Mouse (Mus musculus): ENCODE data around the gene Tubb4a.
"Not testable (repeated sequence)": the region's sequence is repeated elsewhere in the genome, so short reads cannot be mapped to it uniquely, and the experiment has no call there.

Gene Tubb4a

DNA sequence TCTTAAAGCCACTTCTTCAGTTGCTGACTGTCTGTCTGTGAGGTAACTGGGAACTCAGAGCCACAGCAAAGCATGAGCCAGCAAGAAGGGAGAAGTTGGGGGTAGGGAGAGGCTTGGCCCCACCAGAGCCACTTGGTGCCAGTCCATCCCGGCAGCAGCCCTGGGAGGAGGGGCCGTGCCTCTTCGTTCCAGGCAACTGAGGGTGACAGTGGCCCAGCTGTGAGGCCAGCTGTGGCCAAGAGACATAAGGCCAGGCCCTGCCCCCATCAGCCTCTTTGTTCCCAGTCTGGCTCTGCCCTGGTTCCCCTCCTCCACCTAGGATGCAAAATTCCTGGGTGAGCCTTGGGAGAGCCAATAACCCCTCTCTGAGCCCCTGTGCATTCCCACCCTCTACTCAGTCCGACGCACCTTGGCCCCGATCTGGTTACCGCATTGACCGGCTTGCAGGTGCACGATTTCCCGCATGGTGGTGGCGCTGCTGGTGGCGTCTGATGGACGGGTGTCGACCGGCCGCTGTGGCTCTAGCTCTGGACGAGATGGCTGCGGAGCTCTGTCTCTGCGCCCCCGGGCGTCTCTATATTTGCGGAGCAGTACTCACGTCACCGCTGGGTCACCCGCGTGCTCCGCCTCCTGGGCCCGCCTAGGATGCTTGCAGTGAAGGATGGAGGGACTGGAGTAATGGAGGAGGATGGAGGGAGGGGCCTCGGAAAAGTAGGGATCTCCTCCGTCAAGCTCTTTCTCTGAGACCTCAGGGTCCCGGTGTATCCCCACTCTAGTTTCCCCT is at the start of gene Tubb4a:
Tubb4a (minus strand) TSS at position 734 of the 784 bp plus-strand sequence.
- peak; percentile 7 to 18 for DNase-seq

DNA sequence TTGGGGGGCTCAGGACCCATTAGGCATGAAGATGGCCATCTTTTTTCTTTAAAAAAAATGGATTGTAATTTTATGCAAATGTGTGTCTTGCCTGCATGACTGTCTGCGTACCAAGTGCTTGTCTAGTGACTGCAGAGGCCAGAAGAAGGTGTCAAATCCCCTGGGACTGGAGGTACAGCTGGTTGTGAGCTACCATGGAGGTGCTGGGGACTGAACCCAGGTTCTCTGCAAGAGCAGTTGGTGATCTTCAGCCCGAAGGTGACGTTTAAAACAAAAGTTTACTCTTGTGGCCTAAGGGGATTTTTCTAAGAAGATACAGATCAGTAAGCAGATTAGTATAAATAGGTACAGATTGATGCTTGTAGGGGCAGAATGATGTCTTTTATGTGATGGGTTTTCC is 48.1 kb upstream of the Tubb4a start:
- DNase-seq = no peak

DNA sequence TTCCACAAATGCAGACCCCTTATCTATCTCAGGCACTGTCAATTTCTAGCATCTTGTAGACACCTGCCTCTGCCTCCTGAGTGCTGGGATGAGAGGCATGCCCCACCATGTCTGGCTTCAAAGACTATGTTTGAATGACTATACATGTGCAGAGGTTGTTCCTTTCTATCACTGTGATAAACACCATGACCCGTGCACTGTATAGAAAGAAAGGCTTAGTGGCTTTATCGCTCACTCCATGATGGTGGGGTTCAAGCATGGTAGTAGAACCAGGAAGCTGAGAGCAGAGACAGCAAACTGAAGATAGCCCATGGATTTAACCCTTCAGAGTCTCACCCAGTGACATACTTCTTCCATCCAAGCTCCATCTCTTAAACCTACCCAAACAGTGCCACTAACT is 47.1 kb upstream of the Tubb4a start:
- no peak for DNase-seq

DNA sequence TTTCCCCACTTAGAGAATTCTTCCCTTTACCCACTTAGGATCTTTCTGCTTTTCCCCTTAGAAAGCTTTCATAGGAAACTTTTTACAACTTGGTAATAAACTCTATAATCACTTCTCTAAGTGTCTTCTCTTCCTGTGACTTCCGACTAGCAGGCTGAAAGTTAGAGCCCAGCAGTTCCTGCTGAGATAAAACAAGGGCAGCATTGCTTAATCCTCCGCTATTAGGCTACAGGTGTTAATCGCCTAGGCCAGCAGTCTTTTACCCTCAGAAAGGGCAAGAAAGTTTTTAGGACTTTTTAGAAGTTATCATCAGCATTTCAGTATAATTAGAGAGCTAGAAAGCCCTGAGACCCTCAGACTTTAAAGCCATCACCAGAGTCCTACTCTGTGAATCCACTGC is 46.4 kb upstream of the Tubb4a start:
- not testable (repeated sequence) for DNase-seq

DNA sequence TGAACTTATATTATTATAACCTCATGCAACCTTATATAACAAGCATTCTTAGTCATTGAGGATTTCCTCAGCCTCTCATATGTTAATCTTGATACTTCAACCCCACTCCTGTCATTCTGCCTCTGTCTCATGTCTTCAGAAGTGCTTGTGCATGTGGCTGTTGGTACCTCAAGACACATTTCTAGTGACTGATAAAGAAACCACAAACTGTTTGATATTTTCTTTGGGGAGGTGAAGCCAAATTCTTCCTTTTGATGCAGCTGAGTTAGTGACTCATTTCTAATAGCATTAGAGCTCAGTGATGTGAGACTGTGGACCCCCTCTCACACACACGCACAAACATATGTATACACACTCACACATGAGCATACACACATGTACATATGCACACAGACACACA is 44.2 kb upstream of the Tubb4a start:
- DNase-seq = no peak

DNA sequence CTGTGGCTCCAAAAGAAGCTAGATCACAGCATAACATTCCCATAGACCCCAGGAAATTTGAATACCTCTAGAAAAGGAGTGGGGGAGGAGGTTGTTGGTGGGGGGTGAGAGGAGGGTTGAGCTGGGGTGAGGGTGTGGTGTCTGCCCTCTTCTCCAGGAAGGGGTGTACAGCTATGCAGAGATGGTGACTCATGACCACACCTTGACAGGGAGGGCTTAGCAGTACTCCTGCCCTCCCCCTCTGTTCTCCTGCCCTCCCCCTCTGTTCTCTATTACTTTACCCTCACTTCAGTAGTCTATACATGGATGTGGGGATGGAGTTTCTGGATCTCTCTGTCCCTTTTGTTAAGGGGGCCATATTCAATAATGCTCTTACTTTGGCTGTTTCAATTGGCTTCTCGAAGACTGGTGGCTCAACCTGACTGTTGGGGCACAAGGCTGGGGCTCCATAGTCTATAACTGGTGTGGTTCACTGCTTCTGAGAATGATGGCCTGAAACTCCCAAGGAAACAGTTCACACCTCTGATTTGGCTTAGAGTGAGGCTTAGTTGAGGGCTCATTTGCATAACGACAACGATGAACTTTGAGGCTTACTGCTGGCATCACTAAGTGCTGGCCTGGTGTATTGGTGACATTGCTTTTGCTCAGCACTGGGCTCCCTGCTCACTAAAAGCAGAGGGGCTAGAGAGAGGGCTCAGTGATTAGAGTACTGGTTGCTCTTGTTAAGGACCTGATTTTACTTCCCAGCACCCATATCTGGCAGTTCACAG is 38.5 kb upstream of the Tubb4a start:
- DNase-seq = no peak

DNA sequence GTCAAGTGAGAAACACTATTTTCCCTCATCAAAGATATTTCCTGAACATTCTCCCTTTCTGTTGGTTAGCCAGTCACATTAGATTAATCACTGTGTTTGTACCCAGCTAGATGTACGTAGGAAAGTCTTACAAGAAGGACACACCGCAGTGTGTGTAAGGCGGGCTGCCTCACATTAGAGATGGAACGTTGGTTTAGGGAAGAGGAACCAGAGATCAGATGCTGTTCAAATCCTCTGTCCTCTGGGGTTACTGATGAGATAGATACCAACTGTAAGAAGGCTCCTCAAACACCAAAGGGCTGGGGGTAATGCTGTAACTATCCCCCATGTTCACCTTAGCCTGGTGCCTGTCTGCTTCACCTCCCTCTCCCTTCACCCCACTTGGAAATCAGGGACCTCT is 37.2 kb upstream of the Tubb4a start:
- DNase-seq = no peak

DNA sequence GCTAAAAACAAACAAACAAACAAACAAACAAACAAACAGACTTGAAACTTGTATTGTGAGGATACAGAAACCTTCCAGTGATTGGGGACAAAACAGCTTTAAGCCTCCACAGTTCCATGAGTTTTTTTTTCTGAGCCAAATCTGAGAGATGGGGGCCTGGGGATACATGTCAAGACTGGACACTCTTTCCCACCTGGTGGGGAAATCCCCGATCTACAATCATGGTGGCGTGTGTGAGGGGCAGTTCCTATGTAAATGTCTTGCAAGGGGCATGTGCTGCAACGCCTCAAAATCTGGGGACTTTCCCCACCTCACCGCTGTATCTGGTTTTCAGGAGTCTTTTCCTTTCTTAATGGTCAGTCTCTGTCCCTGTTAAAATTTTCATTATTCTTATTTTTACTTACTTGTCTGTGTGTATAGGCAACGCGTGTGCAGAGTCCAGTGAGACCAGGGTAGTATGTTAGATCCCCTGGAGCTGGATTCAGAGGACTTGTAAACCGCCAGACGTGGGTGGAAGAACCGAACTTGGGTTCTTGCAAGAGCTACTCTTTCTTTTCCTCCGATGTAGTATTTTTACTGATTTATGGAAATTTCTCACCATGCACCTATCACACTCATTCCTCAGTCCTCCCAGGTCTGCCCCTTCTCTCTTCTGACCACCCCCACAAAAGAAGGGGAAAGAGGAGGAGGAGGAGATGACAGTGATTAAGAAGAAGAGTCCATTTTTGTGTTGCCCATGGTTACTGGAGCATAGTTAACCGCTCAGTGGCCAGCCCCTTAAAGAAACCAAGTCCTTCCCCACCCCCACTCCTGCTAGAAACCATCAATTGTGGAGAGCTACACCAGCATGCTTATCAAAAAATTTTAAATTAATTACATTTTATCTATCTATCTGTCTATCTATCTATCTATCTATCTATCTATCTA is 35.9 kb upstream of the Tubb4a start:
- no peak for DNase-seq

DNA sequence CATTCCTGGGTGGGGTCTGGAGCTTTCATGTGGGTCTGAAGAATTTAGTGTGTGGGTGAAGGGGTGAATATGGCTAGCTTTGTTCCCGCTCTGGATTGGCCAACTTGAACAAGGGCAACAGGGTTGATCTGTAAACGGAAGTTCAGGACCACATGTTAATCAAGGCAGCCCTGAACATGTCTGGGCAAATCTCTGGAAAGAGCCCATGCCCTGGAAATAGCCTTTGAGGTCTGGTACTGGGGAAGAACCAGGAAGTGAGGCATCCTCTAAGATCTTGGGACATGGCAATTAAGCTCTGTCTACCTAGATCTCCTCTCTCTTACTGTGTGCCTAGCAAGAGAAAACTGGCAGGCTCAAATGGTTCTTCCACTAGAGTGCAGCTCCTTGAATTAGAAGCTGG is 34.3 kb upstream of the Tubb4a start:
- DNase-seq = no peak

DNA sequence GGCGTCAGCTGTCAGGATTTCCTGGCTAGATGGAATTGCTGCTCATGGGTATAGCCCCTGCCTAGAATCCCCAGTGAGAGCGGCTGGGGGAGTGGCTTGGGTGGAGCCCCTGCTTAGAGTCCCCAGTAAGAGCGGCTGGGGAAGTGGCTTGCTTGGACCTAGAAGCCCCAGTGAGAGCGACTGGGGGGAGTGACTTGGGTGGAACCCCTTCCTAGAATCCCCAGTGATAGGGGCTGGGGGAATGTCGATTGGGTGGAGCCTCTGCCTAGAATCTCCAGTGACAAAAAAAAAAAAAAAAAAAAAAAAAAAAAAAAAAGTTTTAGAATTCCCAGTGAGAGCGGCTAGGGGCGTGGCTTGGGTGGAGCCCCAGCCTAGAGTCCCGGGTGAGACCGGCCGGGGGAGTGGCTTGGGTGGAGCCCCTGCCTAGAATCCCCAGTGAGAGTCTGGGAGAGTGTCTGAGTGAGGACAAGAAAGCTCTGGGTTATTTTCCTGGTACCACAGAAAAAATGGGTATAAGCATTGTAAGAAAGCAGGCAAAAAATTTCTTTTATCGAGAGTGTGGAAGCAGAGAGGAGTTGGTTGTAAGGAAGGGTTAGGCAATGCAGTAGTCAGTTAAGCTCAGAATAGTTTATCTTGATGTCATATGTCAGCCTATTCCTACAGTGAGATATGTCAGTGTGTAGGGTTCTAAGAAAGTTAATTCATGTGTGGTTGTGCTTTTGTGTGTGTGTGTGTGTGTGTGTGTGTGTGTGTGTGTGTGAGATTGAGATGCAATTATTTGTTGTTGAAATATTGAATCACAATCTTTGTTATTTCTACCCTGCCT is 31.2 kb upstream of the Tubb4a start:
- peak; percentile 6 to 31 for DNase-seq

DNA sequence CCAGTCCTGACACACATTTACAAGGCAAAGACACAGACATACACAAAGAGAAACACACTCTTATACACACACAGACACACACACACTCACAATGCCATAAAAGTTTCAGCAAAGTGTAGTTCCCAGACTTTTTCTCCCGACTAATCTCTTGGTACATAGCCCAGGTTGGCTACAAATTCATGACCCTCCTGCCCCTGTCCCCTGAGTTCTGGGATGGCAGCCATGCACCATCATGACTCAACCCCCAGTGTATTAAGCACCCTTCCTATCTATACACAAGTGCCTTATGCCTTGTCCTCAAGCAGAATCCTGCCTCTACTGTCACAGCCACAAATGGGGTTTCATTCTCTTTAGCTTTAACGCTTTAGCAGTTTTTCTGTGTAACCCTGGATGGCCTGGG is 29.2 kb upstream of the Tubb4a start:
- DNase-seq = no peak

DNA sequence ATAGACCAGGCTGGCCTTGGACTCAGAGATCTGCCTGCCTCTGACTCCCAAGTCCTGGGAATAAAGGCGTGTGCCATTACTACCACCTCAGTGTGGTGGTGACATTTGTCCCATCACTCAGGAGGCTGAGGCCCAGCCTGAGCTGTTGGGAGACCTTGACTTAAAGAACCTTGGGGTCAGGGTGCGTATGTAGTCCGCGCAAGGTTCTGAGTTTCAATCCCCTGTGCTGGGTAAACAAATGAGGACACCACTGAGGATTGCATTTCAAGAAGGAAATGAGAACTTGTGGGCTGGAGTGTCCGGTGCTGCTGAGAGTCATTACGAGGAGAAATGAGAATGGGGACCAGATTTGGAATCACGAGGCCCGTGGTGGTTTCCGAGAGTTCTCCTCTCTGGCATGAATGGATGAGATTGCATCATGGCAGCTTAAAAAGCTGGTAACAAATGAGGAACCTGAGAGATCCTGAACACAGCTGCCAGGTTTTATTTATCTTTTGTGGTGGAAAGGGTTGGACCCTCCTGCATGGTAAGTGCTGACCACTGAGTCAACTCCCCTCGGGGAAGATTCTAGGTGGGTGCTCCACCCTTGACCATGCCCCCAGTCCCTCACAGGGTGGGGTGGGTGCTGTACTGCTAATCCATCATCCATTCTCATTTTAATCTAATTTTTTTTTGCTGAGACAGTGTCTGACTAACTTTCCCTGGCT is 25.3 kb upstream of the Tubb4a start:
- peak; percentile 6 to 18 for DNase-seq

DNA sequence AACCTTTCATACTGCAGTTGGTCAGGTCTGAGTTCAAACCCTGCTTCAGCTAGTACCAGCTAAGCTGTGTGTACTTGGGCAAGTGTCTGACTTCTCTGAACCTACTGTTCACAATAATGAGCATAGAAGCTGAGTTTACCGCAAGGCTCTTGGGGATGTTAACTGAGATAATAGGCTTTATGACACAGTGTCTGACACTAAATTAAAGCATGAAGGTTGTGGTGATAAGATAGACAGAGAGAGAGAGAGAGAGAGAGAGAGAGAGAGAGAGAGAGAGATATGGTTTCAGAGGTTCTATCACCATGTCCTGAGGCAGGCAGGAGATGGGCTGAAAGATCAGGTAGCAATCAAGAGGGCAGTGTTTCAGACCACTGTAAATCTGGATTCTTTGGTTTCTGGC is 22.4 kb upstream of the Tubb4a start:
- DNase-seq = no peak

DNA sequence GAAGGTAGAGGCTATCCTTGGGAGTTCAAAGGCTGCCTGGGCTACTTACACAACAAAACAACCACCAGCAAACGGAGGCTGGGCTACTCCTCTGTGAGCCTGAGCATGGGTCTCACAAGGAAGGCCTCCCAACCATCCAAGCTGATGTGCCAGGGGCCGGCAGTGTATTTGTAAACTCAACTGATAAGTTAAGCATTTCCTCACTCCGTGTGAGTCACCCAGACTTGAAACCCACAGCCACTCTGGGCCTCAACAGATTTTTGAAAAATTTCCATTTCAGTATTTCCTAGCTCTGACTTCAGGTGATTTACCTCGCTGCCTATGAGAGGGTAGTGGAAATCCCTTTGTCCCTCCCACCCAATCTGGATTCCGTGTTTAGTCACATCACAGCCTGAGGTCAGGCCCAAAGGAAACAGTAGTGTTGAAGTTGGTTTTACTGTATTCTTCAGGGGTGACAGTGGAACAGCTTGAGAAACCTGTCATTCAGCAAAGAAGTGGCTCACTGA is 21.1 kb upstream of the Tubb4a start:
- DNase-seq = no peak

DNA sequence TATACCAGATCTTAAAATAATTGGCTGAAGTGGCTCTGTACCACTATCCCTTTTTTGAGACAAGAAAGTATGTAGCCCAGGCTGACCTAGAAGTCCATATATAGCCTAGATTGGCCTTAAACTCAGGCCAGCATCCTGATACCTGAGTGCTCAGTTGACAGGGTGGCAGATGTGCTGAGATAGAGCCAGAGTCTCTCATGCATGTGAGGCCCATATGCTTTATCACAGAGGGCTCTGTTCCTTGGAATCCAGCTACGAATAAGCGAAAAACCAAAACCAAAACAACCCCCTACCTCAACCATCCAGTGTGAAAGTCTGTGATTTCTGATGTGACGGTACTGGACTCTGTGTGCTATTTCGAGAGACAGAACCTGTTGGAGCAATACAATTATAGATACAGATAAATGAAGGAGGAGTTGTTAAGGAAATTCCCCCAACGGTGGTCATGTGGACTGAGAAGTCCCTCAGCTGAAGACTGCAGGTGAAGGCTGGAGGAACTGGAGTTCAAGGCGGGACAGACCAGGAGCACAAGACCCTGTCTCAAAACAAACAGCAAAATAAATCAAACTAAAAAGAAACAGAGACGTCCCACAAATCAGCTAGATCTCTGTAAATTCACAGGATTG is 20.6 kb upstream of the Tubb4a start:
- DNase-seq = no peak

DNA sequence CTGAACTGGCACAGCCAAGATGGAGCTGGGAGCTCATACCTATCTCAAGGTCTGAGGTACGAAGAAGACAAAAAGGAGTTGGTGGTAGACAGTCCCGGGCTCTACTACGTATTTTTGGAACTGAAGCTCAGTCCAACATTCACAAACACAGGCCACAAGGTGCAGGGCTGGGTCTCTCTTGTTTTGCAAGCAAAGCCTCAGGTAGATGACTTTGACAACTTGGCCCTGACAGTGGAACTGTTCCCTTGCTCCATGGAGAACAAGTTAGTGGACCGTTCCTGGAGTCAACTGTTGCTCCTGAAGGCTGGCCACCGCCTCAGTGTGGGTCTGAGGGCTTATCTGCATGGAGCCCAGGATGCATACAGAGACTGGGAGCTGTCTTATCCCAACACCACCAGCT is 19.5 kb upstream of the Tubb4a start:
- DNase-seq = no peak

DNA sequence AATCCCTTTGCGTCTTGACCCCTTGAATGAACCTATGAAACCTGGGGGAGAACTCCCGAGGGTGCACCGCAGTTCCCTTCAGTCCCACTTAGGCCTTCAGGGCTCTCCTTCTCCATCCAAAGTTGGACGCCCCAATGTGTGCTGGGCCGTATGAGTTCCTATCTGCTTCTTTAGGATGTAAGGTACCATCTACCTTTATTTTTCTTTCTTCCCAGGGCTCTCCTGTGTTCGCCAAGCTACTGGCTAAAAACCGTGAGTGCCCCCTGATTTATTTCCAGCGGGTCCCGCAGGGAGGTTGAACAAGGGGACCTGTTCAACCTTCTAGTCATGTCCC is 18.4 kb upstream of the Tubb4a start:
- DNase-seq = no peak

DNA sequence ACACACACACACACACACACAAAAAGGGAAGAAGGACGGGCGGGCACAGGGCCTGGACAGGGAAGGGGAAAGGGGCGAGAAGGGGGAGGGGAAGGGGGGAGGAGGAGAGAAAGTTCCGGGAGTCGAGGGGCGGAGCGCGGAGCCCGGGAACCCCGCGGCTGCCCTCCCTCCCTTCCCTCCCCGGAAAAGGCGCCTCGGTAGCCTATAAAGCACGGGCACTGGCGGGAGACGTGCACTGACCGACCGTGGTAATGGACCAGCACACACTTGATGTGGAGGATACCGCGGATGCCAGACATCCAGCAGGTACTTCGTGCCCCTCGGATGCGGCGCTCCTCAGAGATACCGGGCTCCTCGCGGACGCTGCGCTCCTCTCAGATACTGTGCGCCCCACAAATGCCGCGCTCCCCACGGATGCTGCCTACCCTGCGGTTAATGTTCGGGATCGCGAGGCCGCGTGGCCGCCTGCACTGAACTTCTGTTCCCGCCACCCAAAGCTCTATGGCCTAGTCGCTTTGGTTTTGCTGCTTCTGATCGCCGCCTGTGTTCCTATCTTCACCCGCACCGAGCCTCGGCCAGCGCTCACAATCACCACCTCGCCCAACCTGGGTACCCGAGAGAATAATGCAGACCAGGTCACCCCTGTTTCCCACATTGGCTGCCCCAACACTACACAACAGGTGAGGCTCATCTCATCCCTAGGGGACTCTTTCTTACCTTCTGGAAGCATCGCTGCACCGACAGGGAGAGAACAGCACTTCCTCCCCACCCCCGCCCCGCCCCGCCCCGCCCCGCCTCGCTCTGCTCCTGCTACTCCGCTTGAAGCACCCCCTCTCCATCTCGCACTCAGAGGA is 17.8 kb upstream of the Tubb4a start, which contains the start of gene Tnfsf9:
Tnfsf9 (plus strand) TSS at position 145 of the 854 bp plus-strand sequence.
- peak; percentile 24 to 49 for DNase-seq

DNA sequence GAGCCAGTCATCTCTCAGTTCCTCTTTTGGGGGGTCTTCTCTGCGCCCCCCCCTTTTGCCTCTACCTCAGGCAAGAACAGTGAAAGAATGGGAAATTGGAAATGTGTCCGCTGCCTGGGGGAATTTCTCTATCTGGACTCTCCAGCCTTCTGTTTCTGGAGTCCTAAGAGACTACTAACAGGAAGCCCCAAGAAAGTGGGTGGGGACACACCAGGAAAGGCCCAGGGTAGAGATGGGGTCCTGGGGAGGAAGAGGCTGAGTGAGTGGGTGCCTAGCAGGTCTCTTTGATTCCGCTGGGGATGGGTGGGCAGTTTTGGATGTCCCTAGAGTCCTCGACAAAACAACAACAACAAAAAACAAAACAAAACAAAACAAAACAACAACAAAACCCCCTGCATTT is 16.9 kb upstream of the Tubb4a start:
- no peak for DNase-seq

DNA sequence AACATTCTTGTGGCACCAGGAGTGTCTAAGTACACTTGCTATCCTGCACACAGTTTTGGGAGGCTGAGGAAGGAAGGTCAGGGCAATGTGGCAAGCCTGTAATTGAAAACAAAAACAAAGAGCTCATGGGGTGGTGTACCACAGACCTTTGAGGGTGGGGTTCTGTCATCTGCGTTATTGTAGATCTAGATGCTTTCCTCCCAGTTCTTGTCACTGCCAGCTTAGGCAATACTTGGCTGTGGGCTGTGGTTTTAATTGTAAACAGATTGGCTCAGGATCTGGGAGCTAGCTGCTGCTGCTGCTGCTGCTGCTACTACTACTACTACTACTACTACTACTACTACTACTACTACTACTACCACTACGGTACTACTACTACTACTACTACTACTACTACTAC is 14.7 kb upstream of the Tubb4a start:
- DNase-seq = no peak

Data from kidney, postnatal 36 days (tissue).